Mouse (Mus musculus) liver, embryonic 16.5 days (tissue): Measurements from ENCODE around the gene Alg9. TPM values are rescaled to one million over a fixed set of nuclear protein-coding genes. Genes with fewer than 3 reads are reported as not detected.
A peak's percentile ranks its signal among the peaks of the same experiment; 100 is the strongest.

Experiments used
- ATAC-seq: fragments of 200-750 bp; cut with Nextera tagmentation; 2 replicates; pipeline ENCODE4 v1.8.0; 2017; ENCODE audit warnings: low read depth, mild to moderate bottlenecking, moderate number of reproducible peaks, moderate library complexity
- H3K27ac ChIP-seq: fragments of 300-500 bp; sonication (generic); 2 replicates; pipeline ENCODE4 v1.5.1; 2014; ENCODE audit warnings: mild to moderate bottlenecking, low read length
- H3K27me3 ChIP-seq: fragments of 300-500 bp; sonication (generic); 2 replicates; pipeline ENCODE4 v1.6.1; 2014; ENCODE audit warnings: low read depth, low read length, mixed read lengths; ENCODE audit not compliant: control insufficient read depth, insufficient read depth
- H3K36me3 ChIP-seq: fragments of 300-500 bp; sonication (generic); 2 replicates; pipeline ENCODE4 v1.6.1; 2014; ENCODE audit warnings: mild to moderate bottlenecking; ENCODE audit not compliant: control insufficient read depth, insufficient read depth
- H3K4me1 ChIP-seq: fragments of 300-500 bp; sonication (generic); 2 replicates; pipeline ENCODE4 v1.6.1; 2014; ENCODE audit warnings: low read depth, low read length, mixed read lengths; ENCODE audit not compliant: control insufficient read depth
- H3K4me2 ChIP-seq: fragments of 300-500 bp; sonication (generic); 2 replicates; pipeline ENCODE4 v1.6.1; 2014; ENCODE audit warnings: low read depth, low read length, mixed read lengths
- H3K4me3 ChIP-seq: fragments of 300-500 bp; sonication (generic); 2 replicates; pipeline ENCODE4 v1.5.1; 2014; ENCODE audit warnings: low read depth, mild to moderate bottlenecking, low read length
- H3K9ac ChIP-seq: fragments of 300-500 bp; sonication (generic); 2 replicates; pipeline ENCODE4 v1.6.1; 2014; ENCODE audit warnings: low read depth, low read length
- H3K9me3 ChIP-seq: fragments of 300-500 bp; sonication (generic); replicated peaks from 2 replicates; pipeline ENCODE4 v1.6.1; 2016; ENCODE audit warnings: low read length; ENCODE audit not compliant: control insufficient read depth
- WGBS: fragments of 180-500 bp; shearing (Covaris S2); extraction: QIAGEN DNeasy Blood & Tissue Kit; methylation state at CpG from one replicate; pipeline ENCODE4 v1.1.7; 2014; ENCODE audit not compliant: insufficient replicate concordance; 5-methylcytosine and 5-hydroxymethylcytosine counted together
- polyA plus RNA-seq: library from polyadenylated mRNA; unstranded; fragments of >200 nt; fragmentation: Nextera tagmentation; extraction: Ambion mirVana; gene quantifications from 2 replicates; pipeline ENCODE4 v1.2.1, GENCODE M21; 2015

The Alg9 gene
- polyA plus RNA-seq, 1 experiment from 2014 or later: 13.2 TPM

DNA sequence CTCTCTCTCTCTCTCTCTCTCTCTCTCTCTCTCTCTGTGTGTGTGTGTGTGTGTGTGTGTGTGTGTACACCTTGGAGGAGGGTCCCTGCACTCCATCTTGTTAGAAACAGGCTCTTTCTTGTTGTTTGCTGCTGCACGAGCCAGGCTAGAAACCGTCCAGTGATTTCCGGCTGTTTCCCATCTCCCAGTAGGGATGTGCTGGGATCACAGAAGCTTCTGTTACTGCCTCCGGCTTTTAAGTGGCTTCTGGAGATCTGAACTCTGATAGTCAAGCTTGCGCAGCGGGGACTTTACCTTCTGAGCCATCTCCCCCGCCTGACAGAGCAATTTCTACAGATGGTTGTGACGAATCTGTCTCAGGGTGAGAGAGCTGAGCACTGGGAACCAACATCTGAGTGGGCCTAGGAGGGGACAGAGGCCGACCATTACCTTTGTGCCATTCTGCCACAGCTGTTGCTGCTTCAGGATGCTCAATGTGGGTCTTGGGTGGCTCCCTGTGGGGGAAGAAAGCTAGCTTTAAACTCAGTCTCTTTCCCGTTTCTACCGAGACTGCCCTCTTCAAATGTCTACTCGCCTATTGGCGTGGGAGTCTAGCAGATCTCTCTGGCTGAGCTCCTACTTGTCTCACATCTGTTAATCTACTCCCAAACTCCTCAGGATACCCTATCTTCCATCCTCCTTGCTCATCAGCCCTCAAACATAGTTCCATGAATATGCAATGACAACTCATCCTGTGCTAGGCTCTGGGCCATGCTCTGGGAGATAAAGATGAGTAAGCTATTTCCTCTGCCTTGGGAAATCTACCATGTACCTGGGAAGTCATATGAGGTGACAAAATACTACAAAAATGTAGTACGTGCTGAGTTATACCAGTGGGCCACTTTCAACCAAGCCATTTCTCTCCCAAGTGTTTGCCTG is 33.7 kb upstream of the Alg9 start:
- H3K36me3 ChIP-seq: no peaks in the 10 kb centered on the region
- H3K27ac ChIP-seq: no peak overlapping the region
- peaks cover 1% of the 10 kb centered on the region; the same call in 1 of the 2 replicates for H3K27me3 ChIP-seq
- WGBS: 63% methylated on average over 14 of the region's 14 CpGs
- peaks cover 12% of the 10 kb centered on the region for H3K4me1 ChIP-seq
- H3K9me3 ChIP-seq: no peaks in the 10 kb centered on the region
- ATAC-seq: no peak
- H3K4me2 ChIP-seq: no peak overlapping the region
- H3K9ac ChIP-seq: no peak overlapping the region
- no peak overlapping the region for H3K4me3 ChIP-seq

DNA sequence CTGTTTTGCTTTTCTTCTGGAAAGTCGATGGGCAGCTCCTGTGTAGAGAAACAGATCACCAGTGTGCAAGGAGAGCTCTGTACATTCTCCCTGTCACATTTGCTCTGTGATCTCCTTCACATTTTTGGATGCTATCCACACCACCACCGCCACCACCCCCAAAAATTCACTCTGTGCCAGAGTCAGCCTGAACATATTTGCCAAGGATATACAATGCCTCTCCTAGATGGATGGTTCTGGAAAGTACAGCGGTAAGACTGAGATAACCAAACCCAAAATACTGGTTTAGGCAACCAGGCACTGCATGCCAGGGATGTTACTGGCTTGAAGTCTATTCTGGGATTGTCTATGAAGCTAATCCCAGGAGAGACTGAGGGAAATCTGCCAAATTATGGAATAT is 32.6 kb upstream of the Alg9 start:
- H3K4me2 ChIP-seq: no peak overlapping the region
- no peaks in the 10 kb centered on the region for H3K36me3 ChIP-seq
- H3K9ac ChIP-seq: no peak overlapping the region
- H3K27ac ChIP-seq: no peak overlapping the region
- peaks cover 5% of the 10 kb centered on the region; the same call in 1 of the 2 replicates for H3K27me3 ChIP-seq
- no peak overlapping the region for H3K4me3 ChIP-seq
- WGBS: 63% methylated on average over 3 of the region's 3 CpGs
- peaks cover 12% of the 10 kb centered on the region for H3K4me1 ChIP-seq
- no peak for ATAC-seq
- no peaks in the 10 kb centered on the region for H3K9me3 ChIP-seq

DNA sequence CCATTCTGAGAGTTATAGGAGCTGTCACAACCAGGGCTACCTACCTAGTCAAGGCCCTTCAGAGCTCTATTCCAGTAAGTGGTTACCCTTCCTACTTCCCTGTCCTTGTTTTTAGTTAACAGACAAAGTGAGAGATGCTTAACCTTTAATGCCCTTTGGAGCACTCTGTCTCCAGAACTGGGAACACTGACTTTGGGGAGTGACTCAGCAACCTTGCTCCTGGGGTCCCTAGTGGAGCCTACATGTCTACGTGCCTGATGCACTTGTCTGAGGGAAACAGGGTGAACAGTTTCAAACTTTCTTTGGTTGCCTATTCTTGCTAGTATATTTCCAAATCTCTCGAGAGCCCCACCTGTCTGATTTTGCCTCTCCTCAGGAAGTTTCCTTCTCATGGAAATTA is 32.1 kb upstream of the Alg9 start:
- 44% methylated on average over 2 of the region's 2 CpGs for WGBS
- H3K27me3 ChIP-seq: peaks cover 5% of the 10 kb centered on the region; the same call in 1 of the 2 replicates
- no peak overlapping the region for H3K27ac ChIP-seq
- no peak overlapping the region for H3K9ac ChIP-seq
- peaks cover 12% of the 10 kb centered on the region for H3K4me1 ChIP-seq
- no peak for ATAC-seq
- H3K4me2 ChIP-seq: no peak overlapping the region
- H3K9me3 ChIP-seq: no peaks in the 10 kb centered on the region
- H3K36me3 ChIP-seq: no peaks in the 10 kb centered on the region
- H3K4me3 ChIP-seq: no peak overlapping the region

DNA sequence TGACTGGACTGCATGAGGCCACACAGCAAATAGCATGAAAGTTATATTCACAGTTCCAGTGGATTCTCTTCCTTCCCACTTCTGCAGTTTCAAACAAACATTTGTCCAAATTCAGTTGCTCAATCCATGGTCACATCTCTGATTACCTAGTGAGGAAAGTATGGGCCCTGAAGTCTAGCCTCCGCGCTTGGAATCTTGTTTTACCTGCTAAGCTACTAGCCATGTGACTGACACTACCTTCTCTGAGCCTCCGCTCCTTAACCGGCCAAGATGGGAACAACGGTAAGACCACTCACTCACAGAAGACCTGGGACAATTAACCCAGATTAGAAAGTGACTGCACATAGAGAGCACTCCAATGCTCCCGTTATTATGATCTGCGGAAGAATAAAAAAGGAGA is 29.0 kb upstream of the Alg9 start:
- no peaks in the 10 kb centered on the region for H3K9me3 ChIP-seq
- peaks cover 5% of the 10 kb centered on the region; the same call in 1 of the 2 replicates for H3K27me3 ChIP-seq
- H3K4me1 ChIP-seq: no peaks in the 10 kb centered on the region; the same call in 1 of the 2 replicates
- peak overlapping the region; percentile 55 for H3K4me3 ChIP-seq
- H3K27ac ChIP-seq: peak overlapping the region; percentile 69
- peak overlapping the region; percentile 57 for H3K9ac ChIP-seq
- no peaks in the 10 kb centered on the region for H3K36me3 ChIP-seq
- peak overlapping the region; percentile 42 for H3K4me2 ChIP-seq
- WGBS: 31% methylated on average over 7 of the region's 7 CpGs
- peak; percentile 53; the same call in 1 of the 2 replicates for ATAC-seq

DNA sequence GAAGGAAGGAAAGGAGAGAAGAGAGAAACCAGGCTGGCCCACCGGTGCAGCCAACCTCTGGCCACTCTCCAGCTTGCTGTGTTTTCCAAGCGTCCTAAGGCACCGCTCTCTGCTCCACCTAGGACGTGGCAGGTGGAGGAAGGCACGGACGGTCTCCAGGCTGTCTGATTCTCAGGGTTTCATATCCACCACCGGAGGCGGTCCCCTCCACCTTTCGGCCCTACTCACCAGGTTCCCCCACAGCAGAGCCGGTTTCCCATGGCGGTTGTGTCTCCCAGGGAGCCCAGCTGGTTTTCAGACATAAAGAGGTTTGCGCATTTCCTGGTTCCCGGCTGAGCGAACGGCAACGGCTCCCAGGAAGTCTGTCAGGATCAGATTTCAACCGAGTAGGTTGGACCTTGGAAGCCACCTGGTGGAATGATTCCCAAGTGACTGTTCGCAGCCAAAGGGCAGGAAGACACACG is 28.6 kb upstream of the Alg9 start, which contains the start of gene 2310030G06Rik:
Gene 2310030G06Rik (minus strand): TSS at position 323 of the 464 bp plus-strand sequence.
- no peaks in the 10 kb centered on the region for H3K36me3 ChIP-seq
- WGBS: 12% methylated on average over 19 of the region's 19 CpGs
- ATAC-seq: peak; percentile 74
- peak within 1 kb of the TSS; percentile 55 for H3K4me3 ChIP-seq
- H3K4me2 ChIP-seq: peak within 1 kb of the TSS; percentile 42
- no peaks in the 10 kb centered on the region for H3K9me3 ChIP-seq
- H3K27ac ChIP-seq: peak within 1 kb of the TSS; percentile 69
- no peaks in the 10 kb centered on the region; the same call in 1 of the 2 replicates for H3K4me1 ChIP-seq
- H3K9ac ChIP-seq: peak within 1 kb of the TSS; percentile 57
- H3K27me3 ChIP-seq: peaks cover 5% of the 10 kb centered on the region; the same call in 1 of the 2 replicates

DNA sequence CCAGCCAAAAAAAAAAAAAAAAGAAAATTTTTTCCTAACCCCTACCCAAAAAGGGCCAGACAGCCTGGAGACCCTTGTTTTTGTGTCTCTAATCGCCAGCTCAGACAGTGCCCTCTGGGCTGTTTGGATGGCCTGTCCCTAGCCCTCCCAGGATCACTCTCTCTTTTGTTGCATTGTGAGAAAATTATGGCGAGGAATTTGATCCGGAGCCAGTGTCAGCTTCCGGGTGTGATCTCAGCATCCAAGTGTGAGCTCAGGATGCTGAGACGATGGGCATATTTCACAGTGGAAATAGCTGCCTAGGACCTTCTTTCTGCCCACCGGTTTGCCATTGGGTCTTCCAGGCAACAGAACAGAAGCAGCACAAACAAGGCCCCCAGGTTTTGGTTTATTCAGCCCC is 24.1 kb upstream of the Alg9 start:
- 64% methylated on average over 6 of the region's 6 CpGs for WGBS

DNA sequence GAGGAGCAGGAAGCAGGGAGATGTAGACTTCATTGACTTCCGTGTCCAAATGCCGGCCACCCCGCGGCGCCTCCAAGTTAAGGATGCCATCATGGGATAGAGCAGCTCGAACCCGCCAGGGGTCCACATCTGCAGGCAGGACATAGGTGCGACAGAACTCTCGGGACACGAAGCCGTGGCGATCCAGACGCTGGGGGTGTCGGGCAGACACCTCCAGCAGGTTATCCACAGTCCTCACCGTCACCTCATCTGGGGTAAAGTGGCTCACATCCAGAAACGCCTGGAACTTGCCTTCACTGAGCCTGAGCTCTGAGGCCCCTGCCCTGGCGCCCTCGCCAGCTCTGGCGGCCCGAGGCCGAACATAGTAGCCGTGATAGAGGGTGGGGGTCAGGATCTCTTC is 23.5 kb upstream of the Alg9 start, which contains the start of gene Cryab:
Gene Cryab (plus strand): TSS at position 3 of the 400 bp plus-strand sequence.
- ATAC-seq: no peak
- H3K36me3 ChIP-seq: no peaks in the 10 kb centered on the region
- 57% methylated on average over 22 of the region's 22 CpGs for WGBS
- H3K4me2 ChIP-seq: no peak within 1 kb of the TSS
- H3K27ac ChIP-seq: no peak within 1 kb of the TSS
- H3K9me3 ChIP-seq: no peaks in the 10 kb centered on the region
- H3K4me1 ChIP-seq: no peaks in the 10 kb centered on the region
- no peak within 1 kb of the TSS for H3K4me3 ChIP-seq
- H3K9ac ChIP-seq: no peak within 1 kb of the TSS
- peaks cover 2% of the 10 kb centered on the region; the same call in 1 of the 2 replicates for H3K27me3 ChIP-seq

More for the DNA sequence above, 24.1 kb upstream of the Alg9 start:
- H3K4me3 ChIP-seq: no peak overlapping the region
- H3K4me2 ChIP-seq: no peak overlapping the region
- ATAC-seq: no peak
- peaks cover 5% of the 10 kb centered on the region; the same call in 1 of the 2 replicates for H3K27me3 ChIP-seq
- no peak overlapping the region for H3K27ac ChIP-seq
- H3K9me3 ChIP-seq: no peaks in the 10 kb centered on the region
- no peak overlapping the region for H3K9ac ChIP-seq
- no peaks in the 10 kb centered on the region for H3K36me3 ChIP-seq
- no peaks in the 10 kb centered on the region for H3K4me1 ChIP-seq

DNA sequence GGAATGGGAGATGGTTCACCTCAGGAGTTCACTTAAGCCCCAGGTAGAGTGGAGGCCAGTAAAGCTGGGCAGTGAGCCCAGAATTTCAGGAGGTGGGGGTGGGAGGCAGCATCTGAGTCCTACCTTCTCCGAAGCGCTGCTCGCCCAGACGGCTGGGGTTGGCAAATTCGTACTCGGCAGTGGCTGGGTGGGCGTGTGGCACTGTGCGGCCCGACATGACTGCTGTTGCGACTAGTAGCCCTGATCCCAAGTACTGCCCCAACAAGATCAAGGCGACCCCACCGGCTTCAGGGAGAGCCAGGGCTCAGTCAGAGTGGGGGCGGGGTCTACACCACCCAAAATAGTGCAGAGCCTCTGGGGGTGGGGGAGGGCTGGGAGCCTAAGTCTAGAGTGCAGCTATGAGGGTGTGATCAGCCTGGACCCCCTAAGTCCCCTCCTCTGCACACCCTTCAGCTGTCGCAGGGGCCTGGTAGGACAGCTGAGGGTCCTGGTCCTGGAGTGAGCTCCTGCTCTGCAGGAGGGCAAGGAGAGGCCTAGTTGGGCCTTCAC is 22.7 kb upstream of the Alg9 start, which contains the start of gene Hspb2:
Gene Hspb2 (minus strand): TSS at position 301 of the 549 bp plus-strand sequence.
- ATAC-seq: no peak; the same call in 1 of the 2 replicates
- Histone ChIP-seq H3K27me3 (no peaks in the 10 kb centered on the region), H3K9ac (no peak within 1 kb of the TSS), H3K36me3 (no peaks in the 10 kb centered on the region), H3K4me1 (no peaks in the 10 kb centered on the region), H3K9me3 (no peaks in the 10 kb centered on the region), H3K27ac (no peak within 1 kb of the TSS), H3K4me3 (no peak within 1 kb of the TSS), H3K4me2 (no peak within 1 kb of the TSS)
- 64% methylated on average over 14 of the region's 14 CpGs for WGBS
